Mouse (Mus musculus): ENCODE measurements around the gene Hacd2.

- TF ChIP-seq POLR2A (IDR thresholded peaks at IDR 0.05; ENCODE audit: low read depth, low read length), result no peak
- TF ChIP-seq ZKSCAN1 (IDR thresholded peaks at IDR 0.05; ENCODE audit: borderline replicate concordance, low read depth, low read length), result no peak
- no peak for TF ChIP-seq EP300 (IDR thresholded peaks at IDR 0.05; ENCODE audit: low read length)
- TF ChIP-seq CTCF (conservative IDR thresholded peaks at IDR 0.05 in 1 of 2, IDR thresholded peaks at IDR 0.05 in 1 of 2; ENCODE audit: low read depth in 2 of 2, low read length in 2 of 2), result no peak
- TF ChIP-seq UBTF (IDR thresholded peaks at IDR 0.05; ENCODE audit: low read depth, low read length), result no peak
- TF ChIP-seq MEF2A (IDR thresholded peaks at IDR 0.05; ENCODE audit: borderline replicate concordance, low read depth, low read length), result no peak
- TF ChIP-seq RCOR1 (conservative IDR thresholded peaks at IDR 0.05; ENCODE audit: low read depth, low read length), result no peak
- no peak for TF ChIP-seq SIN3A (IDR thresholded peaks at IDR 0.05; ENCODE audit: low read length)
- no peak for TF ChIP-seq MAX (IDR thresholded peaks at IDR 0.05; ENCODE audit: low read length)
- no peak for TF ChIP-seq E2F4 (IDR thresholded peaks at IDR 0.05; ENCODE audit: insufficient replicate concordance, low read depth, low read length)
- no peak for TF ChIP-seq HCFC1 (IDR thresholded peaks at IDR 0.05; ENCODE audit: low read depth, low read length)
- TF ChIP-seq ZNF384 (IDR thresholded peaks at IDR 0.05; ENCODE audit: low read depth, low read length), result no peak
- TF ChIP-seq ZC3H11A (IDR thresholded peaks at IDR 0.05; ENCODE audit: low read depth, low read length), result no peak
Measured at GRCm38 (mm10) chr16:34999986-35000385, 22.2 kb upstream of the Hacd2 start.

All from CH12.LX (cell line).